Mouse (Mus musculus) hindbrain, embryonic 12.5 days (tissue): ENCODE measurements around the gene 1700029F12Rik. TPM values are rescaled to one million over a fixed set of nuclear protein-coding genes. Genes with fewer than 3 reads are reported as not detected.
"Not testable (repeated sequence)": the region's sequence is repeated elsewhere in the genome, so short reads cannot be mapped to it uniquely, and the experiment has no call there.

Source experiments
- ATAC-seq: fragments of 200-750 bp; cut with Nextera tagmentation; 2 replicates; pipeline ENCODE4 v1.8.0; 2017; ENCODE audit warnings: moderate TSS enrichment; ENCODE audit not compliant: low FRiP score
- H3K27ac ChIP-seq: fragments of 300-500 bp; sonication (generic); 2 replicates; pipeline ENCODE4 v1.5.1; 2016; ENCODE audit warnings: mild to moderate bottlenecking
- H3K27me3 ChIP-seq: fragments of 300-500 bp; sonication (generic); 2 replicates; pipeline ENCODE4 v1.6.1; 2016; ENCODE audit warnings: mild to moderate bottlenecking
- H3K36me3 ChIP-seq: fragments of 300-500 bp; sonication (generic); 2 replicates; pipeline ENCODE4 v1.6.1; 2016; ENCODE audit warnings: mild to moderate bottlenecking
- H3K4me1 ChIP-seq: fragments of 300-500 bp; sonication (generic); 2 replicates; pipeline ENCODE4 v1.6.1; 2016
- H3K4me2 ChIP-seq: fragments of 300-500 bp; sonication (generic); replicated peaks from 2 replicates; pipeline ENCODE4 v1.6.1; 2016; ENCODE audit warnings: mild to moderate bottlenecking
- H3K4me3 ChIP-seq: fragments of 300-500 bp; sonication (generic); 2 replicates; pipeline ENCODE4 v1.5.1; 2016; ENCODE audit warnings: mild to moderate bottlenecking
- H3K9ac ChIP-seq: fragments of 300-500 bp; sonication (generic); 2 replicates; pipeline ENCODE4 v1.6.1; 2016; ENCODE audit warnings: mild to moderate bottlenecking, moderate library complexity
- H3K9me3 ChIP-seq: fragments of 300-500 bp; sonication (generic); replicated peaks from 2 replicates; pipeline ENCODE4 v1.6.1; 2016; ENCODE audit warnings: mild to moderate bottlenecking
- WGBS: fragments of 180-500 bp; shearing (Covaris S2); methylation state at CpG from one replicate; pipeline ENCODE4 v1.1.7; 2016; 5-methylcytosine and 5-hydroxymethylcytosine counted together
- polyA plus RNA-seq: library from polyadenylated mRNA; unstranded; fragments of >200 nt; fragmentation: Nextera tagmentation; extraction: Ambion mirVana; gene quantifications from 2 replicates; pipeline ENCODE4 v1.2.1, GENCODE M21; 2016

Gene 1700029F12Rik
- polyA plus RNA-seq, 1 experiment from 2014 or later: not detected

DNA sequence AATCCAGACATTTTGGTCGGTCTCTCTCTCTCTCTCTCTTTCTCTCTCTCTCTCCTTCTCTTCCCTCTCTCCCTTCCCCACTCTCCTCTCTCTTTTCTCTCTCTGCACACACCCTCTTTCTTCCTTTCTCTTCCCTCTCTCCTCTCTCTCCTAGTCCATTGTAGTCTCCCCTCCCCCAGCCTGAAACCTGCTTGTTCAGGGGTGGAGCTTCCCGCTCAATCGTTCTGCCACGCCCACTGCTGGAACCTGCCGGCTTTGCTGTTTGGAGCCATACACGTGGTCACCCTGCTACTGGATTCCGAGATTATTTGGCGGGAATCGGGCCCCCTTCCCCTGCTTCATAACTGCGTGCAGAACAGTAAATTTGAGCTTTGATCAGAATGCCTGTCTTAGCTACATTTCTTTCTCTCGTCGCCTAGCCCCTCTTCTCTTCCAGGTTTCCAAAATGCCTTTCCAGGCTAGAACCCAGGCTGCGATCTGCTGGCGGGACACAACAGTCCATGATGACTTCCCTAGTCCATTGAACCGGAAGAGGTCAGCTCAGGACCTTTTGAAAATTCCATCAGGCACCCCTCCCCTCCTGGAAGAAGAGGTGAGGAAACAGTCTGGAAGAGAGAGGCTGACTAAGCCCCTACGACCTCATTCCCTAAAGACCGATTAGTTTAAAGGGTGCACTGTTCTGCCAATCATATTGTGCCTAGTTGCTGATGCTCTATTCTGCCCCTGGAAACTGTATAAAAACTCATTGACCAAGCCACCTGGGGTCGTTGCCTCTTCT, 30.9 kb upstream of the 1700029F12Rik start:
- not testable (repeated sequence) for H3K9me3 ChIP-seq, H3K4me3 ChIP-seq, H3K27ac ChIP-seq, H3K4me2 ChIP-seq, ATAC-seq, H3K36me3 ChIP-seq, H3K9ac ChIP-seq, H3K4me1 ChIP-seq
- peaks cover 19% of the 10 kb centered on the region for H3K27me3 ChIP-seq
- 41% methylated on average over 18 of the region's 18 CpGs for WGBS

DNA sequence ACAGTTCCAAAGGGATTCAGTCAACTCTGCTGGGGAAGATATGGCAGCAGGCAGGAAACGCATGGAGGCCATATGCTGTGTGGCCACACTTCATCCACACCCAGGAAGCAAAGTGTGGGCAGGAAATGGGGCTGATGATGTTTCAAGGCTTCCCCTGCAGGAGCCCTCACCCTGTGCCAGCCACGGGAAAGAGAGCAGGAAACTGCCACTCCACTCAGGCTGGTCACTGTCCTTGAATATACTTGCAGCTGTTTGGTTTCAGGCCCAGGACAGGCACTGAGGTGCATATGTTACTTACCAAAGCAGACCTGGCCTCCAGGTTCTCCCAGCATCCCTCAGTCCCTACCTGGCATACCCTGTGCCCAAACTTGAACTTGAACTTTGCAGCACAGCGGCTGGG, 30.3 kb upstream of the 1700029F12Rik start:
- 57% methylated on average over 3 of the region's 3 CpGs for WGBS
- no peak overlapping the region for H3K4me3 ChIP-seq
- H3K27ac ChIP-seq: no peak overlapping the region
- no peak overlapping the region for H3K4me2 ChIP-seq
- H3K36me3 ChIP-seq: no peaks in the 10 kb centered on the region
- peaks cover 9% of the 10 kb centered on the region; the same call in 1 of the 2 replicates for H3K4me1 ChIP-seq
- ATAC-seq: no peak
- H3K9me3 ChIP-seq: no peaks in the 10 kb centered on the region
- no peak overlapping the region for H3K9ac ChIP-seq
- peaks cover 15% of the 10 kb centered on the region for H3K27me3 ChIP-seq

DNA sequence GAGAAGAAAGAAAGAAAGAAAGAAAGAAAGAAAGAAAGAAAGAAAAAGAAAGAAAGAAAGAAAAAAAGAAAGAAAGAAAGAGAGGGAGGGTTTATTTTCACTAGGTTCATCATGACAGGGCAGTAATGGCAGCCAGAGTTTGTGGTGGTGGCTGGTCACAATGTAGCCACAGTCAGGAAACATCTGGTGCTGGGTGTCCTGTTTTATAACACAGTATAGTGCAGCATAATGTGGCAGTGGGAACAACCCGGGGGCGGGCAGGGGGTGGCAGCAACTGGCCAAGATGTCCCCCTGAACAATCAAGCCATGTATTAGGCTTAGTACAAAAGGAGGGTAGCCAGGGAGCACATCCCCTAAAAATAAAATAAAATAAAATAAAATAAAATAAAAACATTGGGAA, 29.3 kb upstream of the 1700029F12Rik start:
- ATAC-seq: no peak
- H3K4me3 ChIP-seq: no peak overlapping the region
- H3K36me3 ChIP-seq: no peaks in the 10 kb centered on the region
- no peak overlapping the region for H3K4me2 ChIP-seq
- whole genome bisulfite sequencing: 95% methylated on average over 2 of the region's 2 CpGs
- no peak overlapping the region for H3K9ac ChIP-seq
- H3K27me3 ChIP-seq: peaks cover 15% of the 10 kb centered on the region
- H3K9me3 ChIP-seq: no peaks in the 10 kb centered on the region
- H3K4me1 ChIP-seq: peaks cover 9% of the 10 kb centered on the region; the same call in 1 of the 2 replicates
- no peak overlapping the region for H3K27ac ChIP-seq

DNA sequence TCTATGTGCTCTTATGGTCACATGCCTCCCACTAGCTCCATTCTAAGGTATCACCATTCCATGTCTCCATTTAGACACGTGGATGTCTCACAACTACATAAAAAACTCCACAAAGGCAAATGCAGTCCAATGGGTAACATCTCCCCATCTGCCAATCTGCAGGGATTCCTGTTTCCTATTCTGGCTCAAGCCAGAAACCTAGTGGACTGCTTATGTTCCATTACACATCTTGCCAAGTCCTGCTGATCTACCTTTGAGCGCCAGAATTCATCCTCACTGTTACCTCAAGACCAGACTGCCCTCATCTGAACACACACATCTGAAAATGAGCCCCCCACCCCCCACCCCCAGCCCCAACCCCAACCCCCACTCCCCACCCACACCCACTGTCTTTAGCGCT, 28.0 kb upstream of the 1700029F12Rik start:
- no peak overlapping the region for H3K4me2 ChIP-seq
- peaks cover 4% of the 10 kb centered on the region; the same call in 1 of the 2 replicates for H3K4me1 ChIP-seq
- WGBS: 88% methylated on average over 3 of the region's 3 CpGs
- H3K27ac ChIP-seq: no peak overlapping the region
- no peaks in the 10 kb centered on the region for H3K36me3 ChIP-seq
- no peak for ATAC-seq
- H3K4me3 ChIP-seq: no peak overlapping the region
- no peaks in the 10 kb centered on the region for H3K9me3 ChIP-seq
- H3K9ac ChIP-seq: no peak overlapping the region
- peaks cover 6% of the 10 kb centered on the region; the same call in 1 of the 2 replicates for H3K27me3 ChIP-seq

DNA sequence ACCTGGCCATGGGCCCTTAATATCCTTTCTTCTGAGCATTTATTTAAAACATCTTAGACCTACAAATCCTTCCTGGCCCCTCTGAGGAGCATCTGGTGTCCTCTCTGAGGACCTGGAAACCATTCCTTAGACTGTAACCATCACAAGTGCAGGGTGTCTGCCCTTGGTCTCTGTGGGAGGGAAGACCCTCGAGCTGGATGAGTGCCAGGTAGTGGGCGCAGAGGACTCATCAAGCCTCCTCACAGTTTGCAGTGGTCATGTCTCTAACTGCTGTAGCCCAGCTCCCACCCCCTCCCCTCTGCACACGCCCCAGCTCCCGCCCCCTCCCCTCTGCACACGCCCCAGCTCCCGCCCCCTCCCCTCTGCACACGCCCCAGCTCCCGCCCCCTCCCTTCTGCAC, 26.2 kb upstream of the 1700029F12Rik start:
- H3K4me2 ChIP-seq: no peak overlapping the region
- no peak overlapping the region for H3K4me3 ChIP-seq
- no peaks in the 10 kb centered on the region for H3K4me1 ChIP-seq
- ATAC-seq: no peak
- H3K27me3 ChIP-seq: no peaks in the 10 kb centered on the region
- no peak overlapping the region for H3K27ac ChIP-seq
- 52% methylated on average over 3 of the region's 8 CpGs for WGBS
- H3K36me3 ChIP-seq: no peaks in the 10 kb centered on the region
- H3K9ac ChIP-seq: no peak overlapping the region
- no peaks in the 10 kb centered on the region for H3K9me3 ChIP-seq

DNA sequence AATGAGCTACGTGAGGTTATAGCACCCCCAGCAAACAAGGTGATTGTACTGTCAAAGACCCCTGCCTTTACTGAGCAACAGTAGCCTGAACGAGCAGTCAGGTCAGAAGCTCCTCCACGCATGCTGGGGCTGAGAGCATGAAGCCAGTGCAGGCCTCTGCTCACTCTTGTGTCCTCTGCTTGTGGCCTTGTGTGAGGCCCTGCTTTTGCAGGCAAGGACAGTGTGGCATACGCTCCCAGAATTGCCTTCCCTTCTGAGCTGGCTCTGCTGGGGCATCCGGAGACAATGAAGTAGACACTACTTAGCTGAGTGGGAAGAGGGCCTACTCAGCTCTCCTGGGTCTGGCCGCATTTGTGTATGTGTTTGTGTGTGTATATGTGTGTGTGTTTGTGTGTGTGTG, 25.6 kb upstream of the 1700029F12Rik start:
- Histone ChIP-seq H3K4me1 (no peaks in the 10 kb centered on the region), H3K36me3 (no peaks in the 10 kb centered on the region), H3K9me3 (no peaks in the 10 kb centered on the region), H3K27me3 (no peaks in the 10 kb centered on the region), H3K4me2 (no peak overlapping the region), H3K9ac (no peak overlapping the region), H3K4me3 (no peak overlapping the region), H3K27ac (no peak overlapping the region)
- no peak for ATAC-seq
- WGBS: 90% methylated on average over 6 of the region's 6 CpGs

DNA sequence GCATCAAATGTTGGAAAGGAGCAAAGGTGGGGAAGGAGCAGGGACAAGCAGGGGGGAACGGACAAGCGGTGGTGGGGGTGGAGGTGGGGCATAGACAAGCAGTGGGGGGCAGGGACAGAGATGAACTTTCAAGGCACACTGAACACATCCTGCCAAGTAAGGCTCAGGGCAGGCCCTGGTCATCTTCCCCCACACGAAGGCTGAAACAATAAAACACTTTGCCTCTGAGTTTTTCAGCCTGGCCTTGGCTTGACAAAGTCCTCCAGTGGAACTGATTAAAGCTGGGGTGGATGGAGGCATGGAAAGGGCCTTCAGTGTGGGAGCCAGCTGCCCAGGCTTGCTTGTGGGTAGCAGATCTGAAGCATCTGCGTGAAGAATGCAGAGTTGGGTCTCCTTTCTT, 23.7 kb upstream of the 1700029F12Rik start:
- Histone ChIP-seq H3K9ac (no peak overlapping the region), H3K4me1 (no peaks in the 10 kb centered on the region), H3K27ac (no peak overlapping the region), H3K36me3 (no peaks in the 10 kb centered on the region), H3K4me2 (no peak overlapping the region), H3K9me3 (no peaks in the 10 kb centered on the region), H3K4me3 (no peak overlapping the region), H3K27me3 (no peaks in the 10 kb centered on the region)
- 56% methylated on average over 4 of the region's 4 CpGs for WGBS
- ATAC-seq: no peak

DNA sequence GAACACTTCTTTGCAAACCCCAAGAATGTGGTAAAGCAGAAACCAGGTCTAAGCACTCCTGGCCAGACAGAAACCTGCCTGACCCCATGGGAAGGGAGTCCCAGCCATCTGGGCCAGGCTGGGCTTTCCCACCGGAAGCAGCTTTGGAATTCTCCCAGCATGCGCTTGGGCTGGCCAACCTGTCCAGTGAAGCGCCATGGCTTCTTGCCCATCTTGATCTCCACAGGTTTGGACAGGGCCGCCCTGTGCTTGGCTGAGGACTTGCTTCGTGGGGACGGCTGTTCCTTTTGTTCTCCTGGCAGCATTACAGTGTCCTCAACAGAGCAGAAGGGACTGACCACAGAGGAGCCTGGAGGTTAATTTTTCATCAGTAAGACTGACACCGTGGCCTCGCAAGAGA, 19.7 kb upstream of the 1700029F12Rik start:
- Histone ChIP-seq H3K4me2 (no peak overlapping the region), H3K36me3 (no peaks in the 10 kb centered on the region), H3K27me3 (no peaks in the 10 kb centered on the region), H3K4me1 (no peaks in the 10 kb centered on the region), H3K9me3 (no peaks in the 10 kb centered on the region), H3K4me3 (no peak overlapping the region), H3K27ac (no peak overlapping the region), H3K9ac (no peak overlapping the region)
- no peak for ATAC-seq
- 79% methylated on average over 8 of the region's 8 CpGs for WGBS

DNA sequence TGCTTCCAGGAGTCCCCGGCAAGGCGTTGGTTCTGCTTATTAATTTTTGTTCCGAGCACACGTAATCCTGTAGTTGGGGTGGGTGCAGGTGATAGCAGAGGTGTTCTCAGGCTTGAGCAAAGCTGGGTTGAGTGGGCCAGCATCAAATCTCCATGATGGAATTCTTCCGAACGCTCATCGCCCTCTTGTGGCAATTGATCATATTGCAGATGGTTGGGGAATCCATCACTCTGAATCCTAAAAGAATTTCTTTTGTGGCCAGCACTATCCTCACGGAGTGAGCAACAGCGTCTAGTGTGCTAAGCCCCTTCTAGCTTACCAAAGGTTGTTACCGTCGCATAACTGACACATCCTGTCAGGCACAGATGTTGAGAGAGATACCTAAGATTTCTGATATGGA, 18.5 kb upstream of the 1700029F12Rik start:
- ATAC-seq: 0 out of 2 replicates have a peak, but pooled peaks have one; percentile 16
- Histone ChIP-seq H3K27me3 (no peaks in the 10 kb centered on the region), H3K4me2 (no peak overlapping the region), H3K27ac (no peak overlapping the region), H3K9me3 (no peaks in the 10 kb centered on the region), H3K4me3 (no peak overlapping the region), H3K36me3 (no peaks in the 10 kb centered on the region), H3K9ac (no peak overlapping the region), H3K4me1 (no peaks in the 10 kb centered on the region)
- WGBS: 18% methylated on average over 11 of the region's 11 CpGs

DNA sequence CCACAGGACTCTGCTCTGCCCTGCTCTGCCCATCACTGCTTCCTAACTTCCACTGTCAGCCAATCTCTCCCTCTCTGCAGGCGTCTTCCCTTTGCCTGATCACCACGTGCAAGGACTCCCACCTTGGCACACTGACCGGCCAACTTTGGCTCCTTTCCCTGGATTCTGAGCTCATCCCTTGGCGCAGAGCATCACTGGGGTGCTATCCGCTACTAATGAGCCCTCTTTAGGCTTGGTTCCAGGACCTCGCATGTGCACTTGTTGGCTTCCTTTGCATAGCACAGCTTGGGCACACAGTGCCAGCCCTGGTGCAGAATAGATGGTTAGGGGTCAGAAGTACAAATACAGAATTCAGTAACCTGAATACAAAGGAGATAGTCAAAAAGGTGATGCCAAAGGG, 17.0 kb upstream of the 1700029F12Rik start:
- no peak overlapping the region for H3K4me3 ChIP-seq
- H3K9me3 ChIP-seq: no peaks in the 10 kb centered on the region
- no peak overlapping the region for H3K27ac ChIP-seq
- WGBS: 80% methylated on average over 6 of the region's 6 CpGs
- no peak for ATAC-seq
- no peaks in the 10 kb centered on the region for H3K4me1 ChIP-seq
- H3K27me3 ChIP-seq: no peaks in the 10 kb centered on the region
- H3K4me2 ChIP-seq: no peak overlapping the region
- H3K36me3 ChIP-seq: no peaks in the 10 kb centered on the region
- no peak overlapping the region for H3K9ac ChIP-seq

DNA sequence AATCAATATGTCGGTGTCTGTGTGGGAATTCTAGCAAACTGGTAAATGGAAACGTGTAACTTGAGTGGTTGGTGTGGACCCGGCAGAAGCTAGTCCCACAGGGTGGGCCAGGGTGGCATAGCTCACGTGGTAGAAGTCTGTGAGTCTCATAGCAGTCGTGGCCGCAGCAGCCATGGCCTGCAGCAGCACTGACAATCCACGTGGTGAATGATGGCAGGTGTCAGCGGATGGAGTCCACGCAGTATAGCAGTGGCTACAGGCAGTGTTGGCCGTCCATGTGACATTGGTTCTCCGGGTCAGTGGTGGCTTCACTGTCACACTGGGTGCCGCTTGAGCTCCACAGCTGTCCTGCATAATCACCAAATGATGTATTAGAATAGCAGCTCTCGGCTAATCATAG, 4.1 kb downstream of the 1700029F12Rik start:
- no peak overlapping the region for H3K27ac ChIP-seq
- H3K9me3 ChIP-seq: no peaks in the 10 kb centered on the region
- no peak overlapping the region for H3K4me3 ChIP-seq
- H3K4me2 ChIP-seq: no peak overlapping the region
- no peak overlapping the region for H3K9ac ChIP-seq
- H3K4me1 ChIP-seq: no peaks in the 10 kb centered on the region
- no peaks in the 10 kb centered on the region for H3K36me3 ChIP-seq
- no peaks in the 10 kb centered on the region for H3K27me3 ChIP-seq
- 93% methylated on average over 13 of the region's 13 CpGs for WGBS
- ATAC-seq: no peak

DNA sequence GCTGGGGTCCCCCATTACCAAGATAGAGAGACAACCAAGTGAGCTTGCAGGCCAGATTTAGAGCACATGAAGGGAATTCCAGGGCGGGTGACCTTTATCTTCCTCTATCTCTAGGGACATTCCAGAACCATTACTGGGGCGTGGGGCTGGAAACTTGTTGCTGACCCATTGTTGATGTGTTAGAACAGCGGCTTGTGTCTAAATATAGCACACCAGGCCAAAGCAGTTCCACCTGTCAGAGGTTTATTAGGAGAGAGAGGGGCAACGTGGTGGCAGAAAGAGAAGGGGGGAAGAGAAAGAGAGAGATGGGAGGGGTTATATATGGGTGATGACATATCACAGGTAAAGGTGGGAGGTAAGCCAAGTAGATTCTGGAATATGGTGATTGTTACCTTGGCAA, 12.3 kb downstream of the 1700029F12Rik start:
- WGBS: 62% methylated on average over 4 of the region's 4 CpGs
- Histone ChIP-seq H3K4me3 (no peak overlapping the region), H3K4me2 (no peak overlapping the region), H3K9ac (no peak overlapping the region), H3K27me3 (no peaks in the 10 kb centered on the region), H3K36me3 (no peaks in the 10 kb centered on the region), H3K27ac (no peak overlapping the region), H3K4me1 (no peaks in the 10 kb centered on the region), H3K9me3 (no peaks in the 10 kb centered on the region)
- no peak for ATAC-seq

DNA sequence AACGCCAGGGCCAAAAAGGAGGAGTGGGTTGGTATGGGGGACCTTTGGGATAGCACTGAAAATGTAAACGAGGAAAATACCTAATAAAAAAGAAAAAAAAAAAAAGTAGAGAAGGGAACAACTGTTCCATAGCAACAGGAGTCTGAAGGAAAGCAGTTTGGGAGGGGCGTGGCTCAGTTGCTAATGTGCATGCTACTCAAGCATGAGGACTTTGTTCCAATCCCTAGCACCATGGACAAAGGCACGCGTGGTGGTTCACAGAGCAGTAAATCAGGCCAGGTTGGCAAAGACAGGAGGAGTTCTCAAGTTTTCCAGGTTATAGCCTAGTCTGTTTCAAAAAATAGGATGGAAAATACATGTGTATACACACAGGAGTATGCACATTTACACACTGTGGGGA, 14.0 kb downstream of the 1700029F12Rik start:
- Histone ChIP-seq H3K4me2 (no peak overlapping the region), H3K27me3 (no peaks in the 10 kb centered on the region), H3K36me3 (no peaks in the 10 kb centered on the region), H3K4me1 (no peaks in the 10 kb centered on the region), H3K9ac (no peak overlapping the region), H3K9me3 (no peaks in the 10 kb centered on the region), H3K4me3 (no peak overlapping the region), H3K27ac (no peak overlapping the region)
- WGBS: 62% methylated on average over 5 of the region's 5 CpGs
- no peak for ATAC-seq
